Mouse (Mus musculus) embryo, embryonic 11.5 days (tissue): ENCODE results near the gene Rps16.
A peak's percentile ranks its signal among the peaks of the same experiment; 100 is the strongest.

Source experiments
- DNase-seq: peaks from one replicate; pipeline ENCODE4 v3.0.0-alpha.2; 2012; ENCODE audit warnings: low read depth, low spot score

Gene Rps16

GRCm38 (mm10) chr7:28347746-28348145, 2.7 kb upstream of the Rps16 start:
- DNase-seq, result no peak

GRCm38 (mm10) chr7:28348601-28349000, 1.9 kb upstream of the Rps16 start:
- no peak for DNase-seq

GRCm38 (mm10) chr7:28351676-28352191, 1.3 kb downstream of the Rps16 start:
- DNase-seq, result no peak

- no peak for DNase-seq
Observed at GRCm38 (mm10) chr7:28353267-28353666, 2.8 kb downstream of the Rps16 start.

- no peak for DNase-seq
Observed at GRCm38 (mm10) chr7:28354113-28354581, 3.7 kb downstream of the Rps16 start.

GRCm38 (mm10) chr7:28354596-28354995, 4.1 kb downstream of the Rps16 start:
- DNase-seq, result no peak

- no peak for DNase-seq
Observed at GRCm38 (mm10) chr7:28355221-28355620, 4.8 kb downstream of the Rps16 start.

- DNase-seq, result no peak
Observed at GRCm38 (mm10) chr7:28356981-28357380, 6.5 kb downstream of the Rps16 start.

GRCm38 (mm10) chr7:28357984-28358383, 7.5 kb downstream of the Rps16 start:
- DNase-seq, result no peak

- DNase-seq, result no peak
Observed at GRCm38 (mm10) chr7:28358431-28358830, 8.0 kb downstream of the Rps16 start.

GRCm38 (mm10) chr7:28359854-28360253, 9.4 kb downstream of the Rps16 start:
- no peak for DNase-seq

GRCm38 (mm10) chr7:28360291-28360690, 9.8 kb downstream of the Rps16 start:
- no peak for DNase-seq

GRCm38 (mm10) chr7:28361647-28362341, 11.3 kb downstream of the Rps16 start:
- DNase-seq, result no peak

- no peak for DNase-seq
Observed at GRCm38 (mm10) chr7:28362441-28363060, 12.1 kb downstream of the Rps16 start.

GRCm38 (mm10) chr7:28367663-28368275, 17.3 kb downstream of the Rps16 start:
- no peak for DNase-seq

- no peak for DNase-seq
Observed at GRCm38 (mm10) chr7:28368276-28368920, 17.9 kb downstream of the Rps16 start.

GRCm38 (mm10) chr7:28370051-28370450, 19.6 kb downstream of the Rps16 start:
- no peak for DNase-seq

- DNase-seq, result no peak
Observed at GRCm38 (mm10) chr7:28370977-28371513, 20.6 kb downstream of the Rps16 start.

GRCm38 (mm10) chr7:28371514-28371989, 21.1 kb downstream of the Rps16 start:
- no peak for DNase-seq

- DNase-seq, result peak; percentile 100
Observed at GRCm38 (mm10) chr7:28372251-28373108, 22.0 kb downstream of the Rps16 start, which contains the start of gene Plekhg2. Gene Plekhg2, minus strand, starts transcription at chr7:28372599.
